Mouse (Mus musculus) heart, embryonic 16.5 days (tissue): Measurements from ENCODE around the gene Mbd3. TPM values are rescaled to one million over a fixed set of nuclear protein-coding genes. Genes with fewer than 3 reads are reported as not detected.

ENCODE experiments used
- ATAC-seq: fragments of 200-750 bp; cut with Nextera tagmentation; replicated peaks from 2 replicates; pipeline ENCODE4 v1.8.0; 2017; ENCODE audit warnings: moderate number of reproducible peaks; ENCODE audit not compliant: insufficient read depth, low FRiP score; ENCODE audit errors: extremely low read depth
- H3K27ac ChIP-seq: fragments of 300-500 bp; sonication (generic); 2 replicates; pipeline ENCODE4 v1.5.1; 2014; ENCODE audit warnings: mild to moderate bottlenecking, low read length, control low read depth, moderate library complexity
- H3K27me3 ChIP-seq: fragments of 300-500 bp; sonication (generic); 2 replicates; pipeline ENCODE4 v1.6.1; 2014; ENCODE audit warnings: low read length, mixed read lengths; ENCODE audit not compliant: control insufficient read depth, insufficient read depth
- H3K36me3 ChIP-seq: fragments of 300-500 bp; sonication (generic); 2 replicates; pipeline ENCODE4 v1.6.1; 2014; ENCODE audit not compliant: control insufficient read depth, insufficient read depth
- H3K4me1 ChIP-seq: fragments of 300-500 bp; sonication (generic); 2 replicates; pipeline ENCODE4 v1.6.1; 2014; ENCODE audit warnings: low read length, mixed read lengths; ENCODE audit not compliant: control insufficient read depth, insufficient read depth
- H3K4me2 ChIP-seq: fragments of 300-500 bp; sonication (generic); 2 replicates; pipeline ENCODE4 v1.6.1; 2014; ENCODE audit warnings: low read depth, mild to moderate bottlenecking, control low read depth, low read length
- H3K4me3 ChIP-seq: fragments of 300-500 bp; sonication (generic); 2 replicates; pipeline ENCODE4 v1.5.1; 2014; ENCODE audit warnings: mild to moderate bottlenecking, control low read depth, low read length
- H3K9ac ChIP-seq: fragments of 300-500 bp; sonication (generic); 2 replicates; pipeline ENCODE4 v1.6.1; 2014; ENCODE audit warnings: low read length, control low read depth
- H3K9me3 ChIP-seq: fragments of 300-500 bp; sonication (generic); replicated peaks from 2 replicates; pipeline ENCODE4 v1.6.1; 2016; ENCODE audit warnings: low read length; ENCODE audit not compliant: control insufficient read depth
- WGBS: fragments of 180-500 bp; shearing (Covaris S2); extraction: QIAGEN DNeasy Blood & Tissue Kit; methylation state at CpG from one replicate; pipeline ENCODE4 v1.1.7; 2014; 5-methylcytosine and 5-hydroxymethylcytosine counted together
- polyA plus RNA-seq: library from polyadenylated mRNA; unstranded; fragments of >200 nt; fragmentation: Nextera tagmentation; extraction: Ambion mirVana; gene quantifications from 2 replicates; pipeline ENCODE4 v1.2.1, GENCODE M21; 2015

Mbd3 gene
- polyA plus RNA-seq, 1 experiment from 2014 or later, result 136 TPM

- H3K27me3 ChIP-seq, result peaks cover 12% of the 10 kb centered on the region; the same call in 1 of the 2 replicates
- H3K4me1 ChIP-seq, result no peaks in the 10 kb centered on the region
- no peak overlapping the region for H3K4me3 ChIP-seq
- peaks cover 5% of the 10 kb centered on the region for H3K9me3 ChIP-seq
- 76% methylated on average over 21 of the region's 21 CpGs for WGBS
- ATAC-seq, result no peak
- no peaks in the 10 kb centered on the region for H3K36me3 ChIP-seq
- no peak overlapping the region for H3K9ac ChIP-seq
- no peak overlapping the region for H3K4me2 ChIP-seq
- H3K27ac ChIP-seq, result no peak overlapping the region
Measured at GRCm38 (mm10) chr10:80369995-80370747, 29.2 kb downstream of the Mbd3 start.

- peaks cover 25% of the 10 kb centered on the region for H3K27me3 ChIP-seq
- WGBS, result 78% methylated on average over 6 of the region's 6 CpGs
Measured at GRCm38 (mm10) chr10:80368392-80368791, 31.0 kb downstream of the Mbd3 start.

GRCm38 (mm10) chr10:80367954-80368353, 31.4 kb downstream of the Mbd3 start:
- H3K4me2 ChIP-seq, result no peak overlapping the region
- H3K9ac ChIP-seq, result no peak overlapping the region
- H3K9me3 ChIP-seq, result peaks cover 2% of the 10 kb centered on the region; the same call in 1 of the 2 replicates
- no peak overlapping the region for H3K27ac ChIP-seq
- no peaks in the 10 kb centered on the region for H3K4me1 ChIP-seq
- WGBS, result 53% methylated on average over 5 of the region's 5 CpGs
- H3K27me3 ChIP-seq, result peaks cover 26% of the 10 kb centered on the region
- H3K36me3 ChIP-seq, result no peaks in the 10 kb centered on the region
- no peak for ATAC-seq
- H3K4me3 ChIP-seq, result no peak overlapping the region

More at GRCm38 (mm10) chr10:80368392-80368791, 31.0 kb downstream of the Mbd3 start:
- no peaks in the 10 kb centered on the region for H3K4me1 ChIP-seq
- H3K9me3 ChIP-seq, result peaks cover 2% of the 10 kb centered on the region; the same call in 1 of the 2 replicates
- no peak overlapping the region for H3K27ac ChIP-seq
- ATAC-seq, result no peak
- no peak overlapping the region for H3K4me3 ChIP-seq
- no peak overlapping the region for H3K9ac ChIP-seq
- no peak overlapping the region for H3K4me2 ChIP-seq
- no peaks in the 10 kb centered on the region for H3K36me3 ChIP-seq

GRCm38 (mm10) chr10:80365736-80366135, 33.6 kb downstream of the Mbd3 start:
- Histone ChIP-seq H3K9me3 (peaks cover 2% of the 10 kb centered on the region; the same call in 1 of the 2 replicates), H3K27me3 (peaks cover 32% of the 10 kb centered on the region), H3K4me2 (no peak overlapping the region), H3K27ac (no peak overlapping the region), H3K9ac (no peak overlapping the region), H3K4me1 (no peaks in the 10 kb centered on the region), H3K36me3 (no peaks in the 10 kb centered on the region), H3K4me3 (no peak overlapping the region)
- 64% methylated on average over 6 of the region's 6 CpGs for WGBS
- ATAC-seq, result no peak

GRCm38 (mm10) chr10:80363734-80364133, 35.6 kb downstream of the Mbd3 start:
- no peak overlapping the region for H3K4me3 ChIP-seq
- WGBS, result 37% methylated on average over 6 of the region's 6 CpGs
- no peak overlapping the region for H3K27ac ChIP-seq
- H3K36me3 ChIP-seq, result no peaks in the 10 kb centered on the region
- no peaks in the 10 kb centered on the region for H3K4me1 ChIP-seq
- ATAC-seq, result no peak
- no peak overlapping the region for H3K9ac ChIP-seq
- peaks cover 50% of the 10 kb centered on the region for H3K27me3 ChIP-seq
- H3K9me3 ChIP-seq, result peaks cover 2% of the 10 kb centered on the region; the same call in 1 of the 2 replicates
- no peak overlapping the region for H3K4me2 ChIP-seq

GRCm38 (mm10) chr10:80357994-80358639, 41.2 kb downstream of the Mbd3 start:
- H3K27me3 ChIP-seq, result peaks cover 75% of the 10 kb centered on the region
- H3K9ac ChIP-seq, result no peak overlapping the region
- H3K27ac ChIP-seq, result no peak overlapping the region
- no peak for ATAC-seq
- H3K4me3 ChIP-seq, result 0 out of 2 replicates have a peak overlapping the region, but pooled peaks have one; percentile 13
- H3K4me1 ChIP-seq, result peaks cover 5% of the 10 kb centered on the region; the same call in 1 of the 2 replicates
- 5% methylated on average over 31 of the region's 31 CpGs for WGBS
- H3K36me3 ChIP-seq, result no peaks in the 10 kb centered on the region
- no peaks in the 10 kb centered on the region; the same call in 1 of the 2 replicates for H3K9me3 ChIP-seq
- H3K4me2 ChIP-seq, result peak overlapping the region; percentile 46

- ATAC-seq, result no peak
- Histone ChIP-seq H3K4me1 (peaks cover 5% of the 10 kb centered on the region; the same call in 1 of the 2 replicates), H3K4me2 (no peak overlapping the region), H3K4me3 (no peak overlapping the region), H3K9ac (no peak overlapping the region), H3K27me3 (peaks cover 77% of the 10 kb centered on the region), H3K27ac (no peak overlapping the region), H3K36me3 (no peaks in the 10 kb centered on the region), H3K9me3 (no peaks in the 10 kb centered on the region; the same call in 1 of the 2 replicates)
- 35% methylated on average over 7 of the region's 7 CpGs for WGBS
Measured at GRCm38 (mm10) chr10:80357336-80357735, 42.0 kb downstream of the Mbd3 start.

GRCm38 (mm10) chr10:80356737-80357136, 42.6 kb downstream of the Mbd3 start:
- Histone ChIP-seq H3K27ac (no peak overlapping the region), H3K9ac (no peak overlapping the region), H3K4me3 (peak overlapping the region; percentile 27), H3K27me3 (peaks cover 82% of the 10 kb centered on the region), H3K4me2 (peak overlapping the region; percentile 50), H3K4me1 (peaks cover 5% of the 10 kb centered on the region; the same call in 1 of the 2 replicates), H3K9me3 (no peaks in the 10 kb centered on the region; the same call in 1 of the 2 replicates), H3K36me3 (no peaks in the 10 kb centered on the region)
- ATAC-seq, result no peak
- 3% methylated on average over 34 of the region's 34 CpGs for WGBS
